Mouse (Mus musculus) neural tube, embryonic 15.5 days (tissue): ENCODE data around the gene Glis3. TPM values are rescaled to one million over a fixed set of nuclear protein-coding genes. Genes with fewer than 3 reads are reported as not detected.

Experiments
- ATAC-seq: fragments of 200-750 bp; cut with Nextera tagmentation; 2 replicates; pipeline ENCODE4 v1.8.0; 2017; ENCODE audit warnings: mild to moderate bottlenecking, moderate TSS enrichment, moderate library complexity; ENCODE audit not compliant: low FRiP score
- H3K27ac ChIP-seq: fragments of 300-500 bp; sonication (generic); replicated peaks from 2 replicates; pipeline ENCODE4 v1.5.1; 2015; ENCODE audit warnings: mild to moderate bottlenecking, inconsistent platforms
- H3K27me3 ChIP-seq: fragments of 300-500 bp; sonication (generic); replicated peaks from 2 replicates; pipeline ENCODE4 v1.6.1; 2015; ENCODE audit warnings: inconsistent platforms
- H3K36me3 ChIP-seq: fragments of 300-500 bp; sonication (generic); 2 replicates; pipeline ENCODE4 v1.6.1; 2015; ENCODE audit warnings: inconsistent platforms
- H3K4me1 ChIP-seq: fragments of 300-500 bp; sonication (generic); 2 replicates; pipeline ENCODE4 v1.6.1; 2015; ENCODE audit warnings: inconsistent platforms
- H3K4me2 ChIP-seq: fragments of 300-500 bp; sonication (generic); 2 replicates; pipeline ENCODE4 v1.6.1; 2015; ENCODE audit warnings: inconsistent platforms, mild to moderate bottlenecking, moderate library complexity
- H3K4me3 ChIP-seq: fragments of 300-500 bp; sonication (generic); replicated peaks from 2 replicates; pipeline ENCODE4 v1.5.1; 2015; ENCODE audit warnings: mild to moderate bottlenecking, inconsistent platforms
- H3K9ac ChIP-seq: fragments of 300-500 bp; sonication (generic); replicated peaks from 2 replicates; pipeline ENCODE4 v1.6.1; 2015; ENCODE audit warnings: mild to moderate bottlenecking, inconsistent platforms
- H3K9me3 ChIP-seq: fragments of 300-500 bp; sonication (generic); replicated peaks from 2 replicates; pipeline ENCODE4 v1.6.1; 2016; ENCODE audit warnings: inconsistent platforms
- WGBS: fragments of 180-500 bp; shearing (Covaris S2); methylation state at CpG from one replicate; pipeline ENCODE4 v1.1.7; 2015; ENCODE audit warnings: mixed read lengths; 5-methylcytosine and 5-hydroxymethylcytosine counted together
- polyA plus RNA-seq: library from polyadenylated mRNA; unstranded; fragments of >200 nt; fragmentation: Nextera tagmentation; extraction: Ambion mirVana; gene quantifications from 2 replicates; pipeline ENCODE4 v1.2.1, GENCODE M21; 2015

Glis3 gene
- polyA plus RNA-seq, 1 experiment from 2014 or later = 2.5 TPM

- H3K36me3 ChIP-seq = no peaks in the 10 kb centered on the region
- H3K9ac ChIP-seq = no peak overlapping the region
- 90% methylated on average over 13 of the region's 13 CpGs for WGBS
- no peaks in the 10 kb centered on the region for H3K27me3 ChIP-seq
- no peak overlapping the region for H3K4me2 ChIP-seq
- no peak for ATAC-seq
- no peak overlapping the region for H3K4me3 ChIP-seq
- no peak overlapping the region for H3K27ac ChIP-seq
- H3K9me3 ChIP-seq = no peaks in the 10 kb centered on the region
- H3K4me1 ChIP-seq = no peaks in the 10 kb centered on the region
Observed at GRCm38 (mm10) chr19:28529006-28529405, 150.9 kb downstream of the Glis3 start.

- no peaks in the 10 kb centered on the region for H3K4me1 ChIP-seq
- H3K4me2 ChIP-seq = no peak overlapping the region
- no peak overlapping the region for H3K27ac ChIP-seq
- no peaks in the 10 kb centered on the region for H3K27me3 ChIP-seq
- WGBS = 95% methylated on average over 5 of the region's 5 CpGs
- no peak overlapping the region for H3K9ac ChIP-seq
- H3K36me3 ChIP-seq = no peaks in the 10 kb centered on the region
- no peak for ATAC-seq
- H3K9me3 ChIP-seq = no peaks in the 10 kb centered on the region
- no peak overlapping the region for H3K4me3 ChIP-seq
Observed at GRCm38 (mm10) chr19:28527446-28527845, 152.4 kb downstream of the Glis3 start.

- WGBS = 91% methylated on average over 3 of the region's 3 CpGs
- ATAC-seq = no peak
Observed at GRCm38 (mm10) chr19:28525331-28525730, 154.5 kb downstream of the Glis3 start.

GRCm38 (mm10) chr19:28522289-28522688 is 157.6 kb downstream of the Glis3 start:
- Histone ChIP-seq H3K4me1 (no peaks in the 10 kb centered on the region), H3K4me3 (no peak overlapping the region), H3K27ac (no peak overlapping the region), H3K9me3 (no peaks in the 10 kb centered on the region), H3K9ac (no peak overlapping the region), H3K4me2 (no peak overlapping the region), H3K27me3 (no peaks in the 10 kb centered on the region), H3K36me3 (no peaks in the 10 kb centered on the region)
- no peak for ATAC-seq
- 81% methylated on average over 3 of the region's 3 CpGs for WGBS

More at GRCm38 (mm10) chr19:28525331-28525730, 154.5 kb downstream of the Glis3 start:
- Histone ChIP-seq H3K4me2 (no peak overlapping the region), H3K9me3 (no peaks in the 10 kb centered on the region), H3K36me3 (no peaks in the 10 kb centered on the region), H3K4me3 (no peak overlapping the region), H3K9ac (no peak overlapping the region), H3K4me1 (no peaks in the 10 kb centered on the region), H3K27ac (no peak overlapping the region), H3K27me3 (no peaks in the 10 kb centered on the region)

DNA sequence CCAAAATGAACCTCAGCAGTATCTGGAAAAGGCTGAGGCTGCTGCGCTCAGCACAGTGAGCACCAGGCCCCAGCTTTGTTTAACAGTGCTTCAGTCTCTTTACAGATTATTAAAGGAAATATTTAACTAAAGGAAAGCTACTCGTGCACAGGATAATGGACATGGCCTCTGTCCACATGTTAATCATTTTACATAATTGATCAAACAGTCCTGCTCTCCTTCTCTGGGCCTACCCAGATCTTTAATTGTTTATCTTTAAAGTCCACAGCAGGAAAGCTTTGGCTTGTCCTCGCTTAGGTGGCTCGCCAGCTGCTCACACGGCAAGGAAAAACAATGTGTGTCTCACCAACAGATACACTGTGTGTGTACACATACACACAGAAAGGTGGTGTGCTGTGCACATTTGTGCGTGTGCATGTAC is 159.1 kb downstream of the Glis3 start:
- no peaks in the 10 kb centered on the region for H3K36me3 ChIP-seq
- no peak overlapping the region for H3K4me3 ChIP-seq
- ATAC-seq = no peak
- 72% methylated on average over 6 of the region's 6 CpGs for WGBS
- no peak overlapping the region for H3K27ac ChIP-seq
- H3K4me1 ChIP-seq = no peaks in the 10 kb centered on the region
- H3K9me3 ChIP-seq = no peaks in the 10 kb centered on the region
- H3K27me3 ChIP-seq = no peaks in the 10 kb centered on the region
- no peak overlapping the region for H3K4me2 ChIP-seq
- no peak overlapping the region for H3K9ac ChIP-seq

DNA sequence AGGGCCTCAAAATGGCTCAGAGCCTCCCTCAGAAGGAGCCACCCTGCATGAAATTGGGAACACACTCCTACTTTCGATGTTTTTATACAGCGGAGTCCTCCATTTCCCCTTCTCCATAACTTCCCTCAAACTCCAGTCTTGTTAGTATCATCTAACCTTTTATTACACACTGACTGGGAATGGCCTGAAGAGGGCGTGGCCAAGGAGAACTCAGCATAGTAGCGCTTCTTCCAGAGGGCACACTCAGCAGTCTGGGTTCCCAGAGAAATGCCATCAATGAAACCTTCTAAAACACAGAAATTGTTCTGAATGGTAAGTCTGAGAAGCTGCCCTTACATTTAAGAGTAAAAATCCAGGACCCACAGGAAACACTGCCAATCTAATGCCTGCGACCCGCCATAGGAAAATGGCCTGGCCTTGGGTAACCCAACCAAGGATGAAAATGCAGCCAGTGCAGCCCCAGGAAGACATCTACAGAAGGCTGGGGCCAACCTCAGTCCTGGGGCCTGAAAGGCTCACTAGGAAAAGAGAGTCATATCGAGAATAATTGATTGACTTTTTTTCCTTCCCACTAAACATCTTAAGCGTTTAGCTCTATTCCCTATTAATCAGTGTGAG is 159.6 kb downstream of the Glis3 start:
- Histone ChIP-seq H3K4me3 (no peak overlapping the region), H3K4me1 (no peaks in the 10 kb centered on the region), H3K27me3 (no peaks in the 10 kb centered on the region), H3K4me2 (no peak overlapping the region), H3K27ac (no peak overlapping the region), H3K9ac (no peak overlapping the region), H3K9me3 (no peaks in the 10 kb centered on the region), H3K36me3 (no peaks in the 10 kb centered on the region)
- ATAC-seq = no peak
- 91% methylated on average over 8 of the region's 8 CpGs for WGBS

DNA sequence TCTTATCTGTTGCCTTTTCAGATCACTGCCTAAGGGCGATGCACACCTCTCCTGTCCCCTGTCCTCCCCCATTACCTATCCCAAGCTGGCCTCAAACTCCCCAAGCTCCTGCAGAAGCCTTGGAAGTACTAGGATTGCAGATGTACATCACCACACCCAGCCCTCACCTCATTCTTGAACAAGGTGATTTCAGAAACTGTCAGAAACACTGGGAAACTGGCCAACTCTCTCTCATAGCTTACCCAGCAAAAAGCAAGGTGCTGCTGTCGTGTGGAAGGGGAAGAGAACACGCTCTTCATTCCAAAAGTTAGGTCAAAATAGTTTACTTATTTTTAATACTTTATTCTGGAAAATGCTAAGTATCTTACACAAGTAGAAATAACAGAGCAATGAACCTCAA is 160.6 kb downstream of the Glis3 start:
- peaks cover 6% of the 10 kb centered on the region; the same call in 1 of the 2 replicates for H3K4me1 ChIP-seq
- no peaks in the 10 kb centered on the region for H3K27me3 ChIP-seq
- no peak overlapping the region for H3K9ac ChIP-seq
- H3K4me3 ChIP-seq = no peak overlapping the region
- H3K36me3 ChIP-seq = no peaks in the 10 kb centered on the region
- no peaks in the 10 kb centered on the region for H3K9me3 ChIP-seq
- no peak overlapping the region for H3K4me2 ChIP-seq
- H3K27ac ChIP-seq = no peak overlapping the region
- WGBS = 90% methylated on average over 3 of the region's 3 CpGs
- ATAC-seq = no peak

DNA sequence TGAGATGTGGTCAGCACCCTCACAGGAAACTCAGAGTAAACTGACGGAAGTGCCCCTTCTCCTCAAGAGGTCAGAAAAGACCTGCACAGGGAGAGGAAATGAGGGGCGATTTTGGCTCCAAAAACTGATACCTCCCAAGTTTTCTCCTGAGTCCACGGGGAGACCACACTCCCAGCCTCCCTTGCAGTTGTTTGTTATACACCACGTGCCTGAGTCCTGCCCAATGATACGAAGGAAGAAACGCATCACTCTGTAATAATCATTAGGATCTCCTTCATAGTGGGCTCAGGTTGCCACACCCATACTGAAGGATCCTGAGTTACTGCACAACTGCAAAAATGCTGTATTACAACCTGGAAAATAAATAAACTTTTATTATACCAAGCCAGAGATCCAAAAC is 161.0 kb downstream of the Glis3 start:
- Histone ChIP-seq H3K9me3 (no peaks in the 10 kb centered on the region), H3K27ac (no peak overlapping the region), H3K4me2 (no peak overlapping the region), H3K36me3 (no peaks in the 10 kb centered on the region), H3K4me3 (no peak overlapping the region), H3K4me1 (peaks cover 6% of the 10 kb centered on the region; the same call in 1 of the 2 replicates), H3K27me3 (no peaks in the 10 kb centered on the region), H3K9ac (no peak overlapping the region)
- no peak for ATAC-seq
- 91% methylated on average over 6 of the region's 6 CpGs for WGBS

DNA sequence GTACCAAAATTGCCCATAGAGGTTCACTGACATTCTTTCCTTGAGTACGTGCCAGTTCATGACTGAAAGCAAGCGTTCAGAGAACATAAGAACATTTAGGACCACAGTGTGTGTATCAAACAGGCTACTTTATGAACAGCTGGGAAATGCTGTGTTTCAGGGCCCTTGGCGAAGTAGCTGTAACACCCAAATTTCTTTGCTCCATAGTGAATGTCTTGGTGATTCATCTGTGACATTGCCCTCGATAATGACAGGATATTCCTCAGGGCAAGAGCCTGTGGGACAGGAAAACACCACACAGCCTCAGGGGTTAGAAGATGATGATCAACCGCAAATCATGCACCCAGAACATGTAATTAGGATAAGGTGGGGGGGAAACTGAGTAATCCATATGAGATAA is 161.6 kb downstream of the Glis3 start:
- H3K9me3 ChIP-seq = no peaks in the 10 kb centered on the region
- WGBS = 68% methylated on average over 5 of the region's 5 CpGs
- no peak for ATAC-seq
- H3K4me2 ChIP-seq = no peak overlapping the region
- no peaks in the 10 kb centered on the region for H3K36me3 ChIP-seq
- H3K9ac ChIP-seq = no peak overlapping the region
- peaks cover 6% of the 10 kb centered on the region; the same call in 1 of the 2 replicates for H3K4me1 ChIP-seq
- no peak overlapping the region for H3K27ac ChIP-seq
- no peak overlapping the region for H3K4me3 ChIP-seq
- no peaks in the 10 kb centered on the region for H3K27me3 ChIP-seq

GRCm38 (mm10) chr19:28517464-28518080 is 162.3 kb downstream of the Glis3 start:
- H3K4me3 ChIP-seq = no peak overlapping the region
- no peak overlapping the region for H3K27ac ChIP-seq
- no peak for ATAC-seq
- H3K9ac ChIP-seq = no peak overlapping the region
- peaks cover 8% of the 10 kb centered on the region; the same call in 1 of the 2 replicates for H3K4me1 ChIP-seq
- no peaks in the 10 kb centered on the region for H3K27me3 ChIP-seq
- H3K4me2 ChIP-seq = no peak overlapping the region
- WGBS = 50% methylated on average over 9 of the region's 9 CpGs
- H3K9me3 ChIP-seq = no peaks in the 10 kb centered on the region
- H3K36me3 ChIP-seq = no peaks in the 10 kb centered on the region

- Histone ChIP-seq H3K4me3 (no peak overlapping the region), H3K4me1 (peaks cover 10% of the 10 kb centered on the region; the same call in 1 of the 2 replicates), H3K36me3 (no peaks in the 10 kb centered on the region), H3K9ac (no peak overlapping the region), H3K9me3 (no peaks in the 10 kb centered on the region), H3K4me2 (no peak overlapping the region), H3K27ac (no peak overlapping the region), H3K27me3 (no peaks in the 10 kb centered on the region)
- no peak for ATAC-seq
- 65% methylated on average over 6 of the region's 6 CpGs for whole genome bisulfite sequencing
Observed at GRCm38 (mm10) chr19:28516487-28516886, 163.4 kb downstream of the Glis3 start.

DNA sequence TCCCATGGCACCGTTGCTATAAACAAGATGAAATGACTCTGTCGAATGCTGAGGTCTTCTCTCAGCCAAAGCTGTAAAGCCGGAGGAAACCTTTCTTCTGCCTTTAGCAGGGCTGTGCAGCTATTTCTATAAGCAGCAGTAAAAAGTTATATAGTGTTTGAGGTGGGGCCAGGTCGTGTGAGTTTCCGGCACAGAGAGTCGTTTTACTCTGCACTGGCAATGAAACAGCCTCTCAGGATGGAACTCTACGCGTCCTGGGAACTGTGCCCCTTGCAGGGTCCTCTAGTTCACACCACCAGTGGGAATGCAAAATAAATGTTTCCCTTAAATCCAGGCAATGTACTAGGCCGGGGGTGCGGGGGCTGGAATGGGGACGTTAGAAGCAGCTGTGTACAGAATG is 167.4 kb downstream of the Glis3 start:
- ATAC-seq = no peak
- H3K9me3 ChIP-seq = no peaks in the 10 kb centered on the region
- no peak overlapping the region for H3K4me3 ChIP-seq
- no peaks in the 10 kb centered on the region for H3K36me3 ChIP-seq
- 36% methylated on average over 11 of the region's 11 CpGs for WGBS
- peaks cover 10% of the 10 kb centered on the region; the same call in 1 of the 2 replicates for H3K4me1 ChIP-seq
- H3K27me3 ChIP-seq = no peaks in the 10 kb centered on the region
- no peak overlapping the region for H3K9ac ChIP-seq
- no peak overlapping the region for H3K27ac ChIP-seq
- H3K4me2 ChIP-seq = no peak overlapping the region
